Mouse (Mus musculus): ENCODE results near the gene Nup88. TPM values are rescaled to one million over a fixed set of nuclear protein-coding genes. Genes with fewer than 3 reads are reported as not detected.

Gene Nup88
- total RNA-seq, 2 experiments from 2014 or later, result 54.0 to 68.3 TPM

Other genes starting within 250 kb of the Nup88 start
- 10 to 100 TPM in 1 of 2 experiments, 1 to 10 TPM in 1; 6.7 to 10.3 TPM for gene Zfp3, start 205.8 kb downstream of the Nup88 start, total RNA-seq (2021)
- under 1 TPM; 0.27 to 0.57 TPM for gene Scimp, start 157.4 kb downstream of the Nup88 start, total RNA-seq (2021)
- gene Rabep1, start 125.2 kb downstream of the Nup88 start, total RNA-seq (2021), result 10 to 100 TPM; 73.1 to 75.0 TPM
- 10 to 100 TPM; 24.9 to 31.5 TPM for gene Rpain, start 240 bp upstream of the Nup88 start, total RNA-seq (2021)
- 100 to 1,000 TPM; 254 to 262 TPM for gene C1qbp, start 13.1 kb upstream of the Nup88 start, total RNA-seq (2021)
- 10 to 100 TPM; 25.2 to 25.6 TPM for gene Dhx33, start 34.5 kb upstream of the Nup88 start, total RNA-seq (2021)
- 10 to 100 TPM; 17.6 TPM for gene Mis12, start 49.6 kb upstream of the Nup88 start, total RNA-seq (2021)
- 10 to 100 TPM; 42.5 to 54.5 TPM for gene Derl2, start 49.9 kb upstream of the Nup88 start, total RNA-seq (2021)
- 10 to 100 TPM in 1 of 2 experiments, 1 to 10 TPM in 1; 9.7 to 19.9 TPM for gene 6330403K07Rik, start 63.5 kb upstream of the Nup88 start, total RNA-seq (2021)
- 1 to 10 TPM; 1.6 TPM for gene Nlrp1a, start 174.7 kb upstream of the Nup88 start, total RNA-seq (2021)

All from adrenal gland, postnatal 10 days (tissue).